Mouse (Mus musculus): ENCODE results near the gene Malsu1.

DNA sequence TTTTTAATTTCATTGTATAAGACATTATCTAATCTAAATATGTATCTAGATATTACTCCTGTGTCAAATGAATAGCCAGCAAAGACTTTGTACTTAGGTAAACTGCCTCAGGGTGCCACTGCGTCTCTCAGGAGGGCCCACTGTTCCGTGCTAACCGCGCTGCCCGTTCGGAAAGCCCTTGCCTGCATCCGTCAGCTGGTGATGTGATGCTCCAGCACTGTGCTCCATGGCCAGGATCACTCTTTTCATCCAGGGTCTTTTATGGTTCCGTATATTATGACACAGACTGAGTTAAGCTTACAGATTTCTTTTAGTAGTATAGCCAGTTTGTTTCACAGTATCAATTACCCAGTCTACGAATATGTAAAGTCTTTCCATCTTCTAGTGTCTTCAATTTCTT, 58.3 kb downstream of the Malsu1 start:
- TF ChIP-seq CTCF (IDR thresholded peaks at IDR 0.05; ENCODE audit: low read depth, low read length) (no peak), POLR2A (IDR thresholded peaks at IDR 0.05; ENCODE audit: borderline replicate concordance, low read depth, low read length) (no peak)
